Mouse (Mus musculus): ENCODE results near the gene Gm43064. TPM values are rescaled to one million over a fixed set of nuclear protein-coding genes. Genes with fewer than 3 reads are reported as not detected.

The Gm43064 gene
- polyA plus RNA-seq (2016; fragmentation: Nextera tagmentation; extraction: Ambion mirVana): not detected in 2 replicates

DNA sequence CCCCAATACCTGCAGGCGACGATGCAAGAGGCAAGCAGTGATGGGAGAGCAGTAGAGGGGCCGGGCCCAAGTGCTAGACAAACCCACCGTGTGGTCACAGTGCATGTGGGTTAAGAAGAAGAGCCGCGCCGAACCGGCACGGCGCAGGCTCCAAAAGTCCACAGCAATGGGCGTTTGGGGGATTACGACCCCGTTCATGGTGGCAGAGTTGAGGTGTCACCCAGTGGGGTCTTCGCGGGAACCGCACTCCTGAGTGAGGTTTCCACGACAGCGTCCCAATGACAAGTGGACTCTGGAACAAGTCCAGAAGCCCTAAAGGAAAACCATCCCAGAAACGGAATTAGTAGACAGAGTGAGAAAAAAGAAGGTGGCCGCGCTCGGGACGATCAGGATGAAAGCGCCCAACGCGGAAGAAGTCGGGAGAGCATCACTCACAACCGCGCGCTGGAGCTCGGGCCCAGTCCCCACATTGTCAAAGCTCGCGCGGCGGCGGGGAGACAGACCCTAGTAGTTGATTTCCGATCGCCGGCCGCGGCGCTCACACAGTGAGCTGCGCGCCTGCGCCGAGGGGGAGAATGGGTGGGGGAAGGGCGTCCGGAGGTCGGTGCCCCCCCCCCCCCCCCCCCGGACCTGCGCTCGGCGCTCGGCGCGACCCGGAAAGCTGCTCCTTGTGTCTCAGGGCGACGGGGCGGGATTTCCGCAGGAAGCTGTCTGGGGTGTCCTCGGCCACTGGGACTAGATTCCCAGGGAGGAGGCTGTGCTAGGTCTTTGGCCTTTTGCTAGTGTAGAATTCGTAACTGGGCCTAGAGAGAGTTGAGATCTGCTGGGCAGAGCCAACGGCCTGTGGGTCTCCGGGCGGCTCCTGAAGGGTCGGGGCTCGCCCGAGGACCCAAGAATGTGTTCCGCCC, at the start of gene Gm43064, which contains the start of the genes Dclre1b and Ap4b1:
Gene Gm43064 (plus strand): TSS at position 683 of the 908 bp plus-strand sequence.
Gene Dclre1b (minus strand): TSS at position 554 of the 908 bp plus-strand sequence.
Gene Ap4b1 (plus strand): TSS at position 630 of the 908 bp plus-strand sequence.
- Histone ChIP-seq H3K36me3 (peaks cover 37% of the 10 kb centered on the region), H3K27ac (peak within 1 kb of the TSS; percentile 96), H3K27me3 (ENCODE audit: insufficient read depth, poor library complexity, severe bottlenecking) (no peaks in the 10 kb centered on the region), H3K9me3 (no peaks in the 10 kb centered on the region), H3K4me1 (peaks cover 18% of the 10 kb centered on the region), H3K4me3 (peak within 1 kb of the TSS; percentile 87)
- peak; percentile 97 for DNase-seq (ENCODE audit: low spot score)
- WGBS: under 1% methylated on average over 62 of the region's 70 CpGs

DNA sequence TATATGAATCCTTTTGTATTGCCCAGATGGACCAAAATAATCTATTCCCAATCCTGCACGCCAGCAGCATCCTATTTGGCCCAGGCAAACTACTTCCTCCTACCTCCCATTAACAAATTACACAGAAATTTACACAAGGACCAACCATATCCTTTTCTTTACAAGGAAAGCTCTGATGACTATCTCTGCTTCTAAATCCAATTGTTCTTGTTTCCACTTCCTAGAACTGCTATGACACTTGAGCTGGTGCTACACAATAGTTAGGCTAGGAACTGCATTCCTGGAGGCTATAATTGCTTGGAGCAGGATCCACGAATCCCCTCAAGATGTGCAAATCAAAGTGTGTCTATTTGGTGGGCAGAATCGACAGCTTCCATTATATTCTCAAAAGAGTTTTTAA, 42.6 kb upstream of the Gm43064 start:
- 74% methylated on average over 3 of the region's 3 CpGs for WGBS
- Histone ChIP-seq H3K4me1 (peaks cover 8% of the 10 kb centered on the region; the same call in 1 of the 2 replicates), H3K27me3 (ENCODE audit: insufficient read depth, poor library complexity, severe bottlenecking) (no peaks in the 10 kb centered on the region), H3K4me3 (no peak overlapping the region), H3K36me3 (peaks cover 46% of the 10 kb centered on the region), H3K9me3 (no peaks in the 10 kb centered on the region), H3K27ac (no peak overlapping the region)
- no peak for DNase-seq (ENCODE audit: low spot score)

DNA sequence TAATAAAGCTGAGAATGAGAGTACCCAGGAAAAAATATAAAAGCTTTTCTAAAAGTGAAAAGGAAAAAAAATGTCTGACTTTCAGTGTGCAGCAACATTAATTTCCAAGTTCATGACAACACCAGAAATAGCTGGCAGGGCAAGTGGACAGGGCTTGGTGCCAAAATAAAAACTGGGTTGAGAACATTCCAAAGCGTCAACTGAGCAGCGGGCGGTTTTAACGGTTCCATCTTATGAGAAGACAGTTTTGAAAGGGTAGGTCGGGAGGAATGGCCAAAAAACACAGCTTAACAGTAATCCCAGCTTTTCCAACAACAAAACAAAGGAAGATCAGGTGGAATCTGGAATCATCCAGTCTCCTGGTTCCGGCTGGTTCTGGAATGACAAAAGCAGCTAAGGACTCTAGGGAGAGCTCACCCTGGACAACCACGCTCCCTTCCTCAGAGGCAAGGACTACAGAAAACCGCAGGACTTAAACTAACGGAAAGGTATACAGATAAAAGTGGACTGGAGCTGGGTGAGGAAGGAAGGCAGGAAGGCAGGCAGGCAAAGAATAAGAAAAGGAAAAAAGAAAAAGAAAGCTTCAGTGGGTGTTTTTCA, 37.7 kb upstream of the Gm43064 start:
- DNase-seq (ENCODE audit: low spot score): no peak
- Histone ChIP-seq H3K9me3 (no peaks in the 10 kb centered on the region), H3K4me1 (peaks cover 18% of the 10 kb centered on the region; the same call in 1 of the 2 replicates), H3K27me3 (ENCODE audit: insufficient read depth, poor library complexity, severe bottlenecking) (no peaks in the 10 kb centered on the region), H3K4me3 (no peak overlapping the region), H3K27ac (peak overlapping the region; percentile 56; the same call in 1 of the 2 replicates), H3K36me3 (peaks cover 31% of the 10 kb centered on the region)
- 70% methylated on average over 9 of the region's 9 CpGs for WGBS

DNA sequence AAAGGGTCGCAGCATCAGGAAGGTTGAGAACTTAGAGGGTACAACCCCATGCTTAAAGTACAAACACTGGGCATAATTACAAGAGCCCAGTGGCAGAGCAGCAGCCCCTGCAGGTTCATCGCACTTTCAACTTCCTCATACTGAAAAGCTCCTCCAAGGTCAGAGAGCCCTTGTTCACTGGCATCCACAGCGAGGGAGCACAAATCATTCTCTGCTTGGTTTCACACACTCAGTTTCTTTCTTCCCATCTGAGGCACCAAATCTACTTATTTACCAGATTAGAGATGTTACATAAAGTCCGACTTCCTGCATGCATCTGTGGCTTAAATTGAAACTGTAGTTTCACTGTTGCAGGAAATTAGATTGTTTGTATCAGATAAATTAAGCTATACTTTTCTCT, 36.5 kb upstream of the Gm43064 start:
- Histone ChIP-seq H3K4me1 (peaks cover 18% of the 10 kb centered on the region; the same call in 1 of the 2 replicates), H3K36me3 (peaks cover 43% of the 10 kb centered on the region), H3K4me3 (no peak overlapping the region), H3K27ac (peak overlapping the region; percentile 62; the same call in 1 of the 2 replicates), H3K27me3 (ENCODE audit: insufficient read depth, poor library complexity, severe bottlenecking) (no peaks in the 10 kb centered on the region), H3K9me3 (no peaks in the 10 kb centered on the region)
- 70% methylated on average over 4 of the region's 4 CpGs for WGBS
- DNase-seq (ENCODE audit: low spot score): no peak

DNA sequence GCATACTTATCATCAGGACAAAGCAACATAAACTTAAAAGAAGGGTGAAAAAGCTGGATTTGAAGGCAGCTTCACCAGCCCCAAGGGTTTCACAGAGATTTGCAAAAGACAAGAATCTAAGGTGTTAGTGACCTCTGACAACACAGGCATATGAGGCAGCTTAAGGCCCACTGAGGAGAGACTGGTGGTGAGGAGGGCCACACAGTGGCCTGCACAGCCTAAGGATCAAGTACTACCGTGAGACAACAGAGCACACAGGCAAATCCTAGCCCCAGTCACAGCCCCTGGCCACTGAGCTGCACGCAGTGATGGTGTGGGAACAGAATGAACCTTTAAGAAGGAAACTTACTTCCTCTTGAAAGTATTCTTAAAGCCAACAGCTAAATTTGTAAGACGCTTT, 35.9 kb upstream of the Gm43064 start:
- no peak for DNase-seq (ENCODE audit: low spot score)
- Histone ChIP-seq H3K27ac (peak overlapping the region; percentile 62; the same call in 1 of the 2 replicates), H3K4me1 (peaks cover 18% of the 10 kb centered on the region; the same call in 1 of the 2 replicates), H3K4me3 (no peak overlapping the region), H3K9me3 (no peaks in the 10 kb centered on the region), H3K27me3 (ENCODE audit: insufficient read depth, poor library complexity, severe bottlenecking) (no peaks in the 10 kb centered on the region), H3K36me3 (peaks cover 40% of the 10 kb centered on the region)
- WGBS: 87% methylated on average over 3 of the region's 3 CpGs

DNA sequence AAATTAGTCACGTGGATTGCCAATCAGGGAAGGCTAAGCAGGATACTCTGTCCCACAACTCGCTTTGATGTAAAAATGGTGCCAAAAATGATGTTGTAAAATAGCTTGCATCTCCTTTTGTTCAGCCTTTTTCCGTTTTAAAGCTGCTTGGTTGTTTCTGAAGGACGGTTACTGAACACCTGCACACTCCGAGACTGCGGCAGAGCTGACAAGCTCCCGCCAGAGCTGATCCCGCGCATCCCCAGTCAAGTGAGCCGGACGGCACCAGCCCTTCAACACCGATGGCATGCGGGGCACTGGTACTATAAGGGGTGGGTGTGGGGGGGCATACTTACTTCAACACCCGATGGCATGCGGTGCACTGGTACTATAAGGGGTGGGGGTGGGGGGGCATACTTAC, 35.4 kb upstream of the Gm43064 start:
- Histone ChIP-seq H3K4me3 (no peak overlapping the region), H3K27me3 (ENCODE audit: insufficient read depth, poor library complexity, severe bottlenecking) (no peaks in the 10 kb centered on the region), H3K36me3 (peaks cover 36% of the 10 kb centered on the region), H3K27ac (no peak overlapping the region), H3K4me1 (peaks cover 16% of the 10 kb centered on the region; the same call in 1 of the 2 replicates), H3K9me3 (no peaks in the 10 kb centered on the region)
- WGBS: 94% methylated on average over 15 of the region's 15 CpGs
- no peak for DNase-seq (ENCODE audit: low spot score)

DNA sequence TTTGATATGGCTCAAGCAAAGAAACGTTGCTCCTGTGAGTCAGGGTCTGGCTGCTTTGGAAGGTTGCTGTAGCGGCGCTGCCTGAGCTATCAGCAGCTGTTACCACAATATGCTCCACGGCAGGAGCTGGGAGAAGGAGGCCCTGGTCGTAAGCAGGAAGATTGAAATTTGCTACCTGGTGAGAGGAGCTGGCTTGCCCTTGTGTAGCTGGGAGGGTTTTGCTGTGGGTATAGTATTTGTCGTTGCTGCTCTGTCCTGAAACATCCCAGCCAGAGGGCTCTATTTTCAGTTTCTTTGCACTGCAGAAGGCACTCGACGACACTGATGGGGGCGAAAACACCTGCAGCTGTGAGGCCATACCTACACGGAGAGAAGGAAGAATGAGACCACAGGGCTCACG, 31.4 kb upstream of the Gm43064 start:
- H3K27ac ChIP-seq: no peak overlapping the region
- H3K9me3 ChIP-seq: no peaks in the 10 kb centered on the region
- H3K36me3 ChIP-seq: peaks cover 25% of the 10 kb centered on the region
- no peak for DNase-seq (ENCODE audit: low spot score)
- 88% methylated on average over 11 of the region's 11 CpGs for WGBS
- no peaks in the 10 kb centered on the region for H3K27me3 ChIP-seq (ENCODE audit: insufficient read depth, poor library complexity, severe bottlenecking)
- H3K4me3 ChIP-seq: no peak overlapping the region
- peaks cover 9% of the 10 kb centered on the region for H3K4me1 ChIP-seq

DNA sequence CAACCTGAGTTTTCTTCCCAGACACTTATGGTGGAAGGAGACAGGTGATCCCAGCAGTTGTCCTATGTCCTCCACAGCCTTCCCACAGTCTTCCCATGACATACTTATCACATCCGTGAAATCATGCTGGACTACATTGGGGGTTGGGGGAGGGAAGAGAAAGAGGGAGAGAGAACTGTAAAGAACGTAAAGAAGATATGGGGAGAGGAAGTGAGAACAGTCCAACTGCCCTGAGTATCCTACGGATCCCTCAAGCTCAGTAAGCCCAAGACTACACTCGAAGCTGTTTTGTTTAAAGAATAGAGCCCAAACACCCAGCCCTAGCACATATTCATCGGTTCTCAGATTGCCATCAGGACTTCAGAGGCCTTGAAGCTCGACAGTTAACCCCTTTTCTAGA, 30.7 kb upstream of the Gm43064 start:
- no peak for DNase-seq (ENCODE audit: low spot score)
- Histone ChIP-seq H3K27me3 (ENCODE audit: insufficient read depth, poor library complexity, severe bottlenecking) (no peaks in the 10 kb centered on the region), H3K4me3 (no peak overlapping the region), H3K9me3 (no peaks in the 10 kb centered on the region), H3K27ac (no peak overlapping the region), H3K36me3 (peaks cover 25% of the 10 kb centered on the region), H3K4me1 (peaks cover 9% of the 10 kb centered on the region)
- 80% methylated on average over 6 of the region's 6 CpGs for WGBS

DNA sequence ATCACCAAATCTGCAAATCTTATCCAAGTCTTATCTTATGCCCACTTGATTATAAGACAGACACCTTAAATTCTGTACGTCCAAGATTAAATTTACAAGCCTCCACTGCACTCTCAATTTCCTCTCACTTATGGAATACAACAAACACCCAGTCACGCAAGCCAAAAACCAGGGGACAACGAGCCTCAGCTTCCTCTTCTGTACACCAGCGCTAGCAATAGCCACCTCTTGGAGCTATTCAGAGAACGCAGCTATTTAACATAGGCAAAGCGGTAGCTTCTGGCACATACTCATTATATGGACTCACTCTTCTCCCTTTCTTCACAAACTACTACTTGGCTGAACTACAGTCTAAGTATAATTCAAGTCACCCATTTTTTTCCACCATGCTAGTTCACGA, 30.2 kb upstream of the Gm43064 start:
- Histone ChIP-seq H3K4me1 (peaks cover 14% of the 10 kb centered on the region), H3K9me3 (no peaks in the 10 kb centered on the region), H3K4me3 (no peak overlapping the region), H3K27ac (no peak overlapping the region), H3K27me3 (ENCODE audit: insufficient read depth, poor library complexity, severe bottlenecking) (no peaks in the 10 kb centered on the region), H3K36me3 (peaks cover 21% of the 10 kb centered on the region)
- no peak for DNase-seq (ENCODE audit: low spot score)
- 88% methylated on average over 7 of the region's 7 CpGs for WGBS

DNA sequence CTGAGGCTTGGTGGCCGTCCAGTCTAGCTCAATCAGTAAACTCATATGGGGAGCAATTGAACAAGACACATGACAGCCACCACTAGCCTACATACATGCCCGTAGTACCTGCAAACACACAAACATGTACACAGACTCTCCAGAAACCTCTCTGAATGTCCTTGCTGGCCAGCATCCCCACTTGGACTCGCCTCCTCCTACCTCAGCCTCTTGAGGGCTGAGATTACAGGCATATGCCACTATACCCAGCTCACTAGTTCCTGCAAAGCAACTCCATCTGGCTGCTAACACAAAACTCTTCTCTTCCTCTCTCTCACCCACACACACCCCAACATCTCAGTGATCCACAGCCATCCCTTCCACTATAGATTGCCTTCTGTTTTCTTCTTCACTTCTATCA, 29.1 kb upstream of the Gm43064 start:
- Histone ChIP-seq H3K4me3 (no peak overlapping the region), H3K27me3 (ENCODE audit: insufficient read depth, poor library complexity, severe bottlenecking) (no peaks in the 10 kb centered on the region), H3K27ac (no peak overlapping the region), H3K36me3 (peaks cover 18% of the 10 kb centered on the region), H3K4me1 (peaks cover 16% of the 10 kb centered on the region), H3K9me3 (no peaks in the 10 kb centered on the region)
- DNase-seq (ENCODE audit: low spot score): no peak
- WGBS: 83% methylated on average over 3 of the region's 3 CpGs

DNA sequence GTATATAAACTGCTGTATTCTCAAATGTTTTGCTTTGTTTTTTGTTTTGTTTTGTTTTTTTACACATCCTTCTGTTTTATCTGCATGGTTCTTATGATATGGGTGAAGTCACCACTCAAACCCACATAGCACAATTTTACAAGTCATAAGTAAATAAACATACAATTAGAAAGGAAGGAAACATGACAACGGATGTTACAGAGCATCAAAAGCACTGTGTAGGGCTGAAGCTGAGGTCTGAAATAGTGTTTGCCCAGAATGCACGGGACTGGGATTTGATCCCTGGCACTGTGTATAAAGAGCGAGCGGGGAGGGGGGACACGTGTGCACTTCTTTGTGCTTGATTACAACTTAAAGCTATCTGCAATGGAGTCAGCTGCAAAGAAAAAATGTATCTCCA, 28.6 kb upstream of the Gm43064 start:
- no peak overlapping the region for H3K27ac ChIP-seq
- H3K4me3 ChIP-seq: no peak overlapping the region
- DNase-seq (ENCODE audit: low spot score): no peak
- no peaks in the 10 kb centered on the region for H3K9me3 ChIP-seq
- no peaks in the 10 kb centered on the region for H3K27me3 ChIP-seq (ENCODE audit: insufficient read depth, poor library complexity, severe bottlenecking)
- H3K4me1 ChIP-seq: peaks cover 21% of the 10 kb centered on the region
- WGBS: 74% methylated on average over 5 of the region's 5 CpGs
- H3K36me3 ChIP-seq: peaks cover 15% of the 10 kb centered on the region

DNA sequence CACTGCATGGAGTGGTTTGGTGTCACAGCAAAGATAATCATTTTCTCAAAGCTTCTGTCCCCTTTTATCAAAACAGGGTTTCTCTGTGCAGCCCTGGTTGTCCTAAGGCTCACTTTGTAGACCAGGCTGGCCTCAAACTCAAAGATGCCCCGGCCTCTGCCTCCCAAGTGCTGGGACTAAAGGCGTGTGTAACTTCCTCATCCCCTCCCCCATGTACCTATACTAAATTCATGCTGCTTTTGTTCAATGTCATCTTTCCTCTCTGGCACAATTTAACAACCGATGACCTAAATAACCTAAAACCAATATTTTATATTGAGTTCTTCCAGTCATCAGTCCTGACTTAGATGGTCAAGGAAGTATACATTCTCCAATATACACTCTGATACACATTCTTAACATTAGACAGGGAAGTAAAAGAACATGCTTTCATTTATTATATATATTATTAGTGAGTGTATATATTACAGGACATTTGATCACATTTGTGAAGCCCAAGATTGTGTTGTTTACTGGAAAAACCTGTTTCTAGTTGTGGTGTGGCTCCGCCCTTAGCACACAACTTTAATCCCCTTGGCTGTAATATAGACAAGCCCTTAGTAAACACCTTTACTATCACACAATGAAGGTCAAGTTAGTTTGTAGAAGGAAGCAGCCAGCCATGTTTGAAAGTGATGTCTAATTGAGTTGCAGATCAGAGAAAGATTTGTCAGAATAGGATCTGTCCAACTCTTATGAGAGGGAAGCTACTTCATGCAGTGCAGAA, 26.3 kb upstream of the Gm43064 start:
- H3K4me1 ChIP-seq: peaks cover 22% of the 10 kb centered on the region
- H3K27ac ChIP-seq: no peak overlapping the region
- H3K4me3 ChIP-seq: no peak overlapping the region
- DNase-seq (ENCODE audit: low spot score): no peak
- H3K9me3 ChIP-seq: no peaks in the 10 kb centered on the region
- peaks cover 1% of the 10 kb centered on the region for H3K36me3 ChIP-seq
- WGBS: 86% methylated on average over 4 of the region's 4 CpGs
- no peaks in the 10 kb centered on the region for H3K27me3 ChIP-seq (ENCODE audit: insufficient read depth, poor library complexity, severe bottlenecking)
